Mouse (Mus musculus) hindbrain, embryonic 10.5 days (tissue): ENCODE results near the gene Rnf43. TPM values are rescaled to one million over a fixed set of nuclear protein-coding genes. Genes with fewer than 3 reads are reported as not detected.

Experiments
- DNase-seq: peaks from one replicate; pipeline ENCODE4 v3.0.0-alpha.2; 2017; ENCODE audit warnings: low spot score
- H3K27ac ChIP-seq: fragments of 300-500 bp; sonication (generic); 2 replicates; pipeline ENCODE4 v1.5.1; 2016; ENCODE audit warnings: mild to moderate bottlenecking, moderate library complexity
- H3K27me3 ChIP-seq: fragments of 300-500 bp; sonication (generic); 2 replicates; pipeline ENCODE4 v1.6.1; 2016; ENCODE audit warnings: mild to moderate bottlenecking; ENCODE audit not compliant: poor library complexity, insufficient read depth, severe bottlenecking
- H3K36me3 ChIP-seq: fragments of 300-500 bp; sonication (generic); 2 replicates; pipeline ENCODE4 v1.6.1; 2016; ENCODE audit warnings: mild to moderate bottlenecking, moderate library complexity
- H3K4me1 ChIP-seq: fragments of 300-500 bp; sonication (generic); replicated peaks from 2 replicates; pipeline ENCODE4 v1.6.1; 2016; ENCODE audit warnings: mild to moderate bottlenecking
- H3K4me3 ChIP-seq: fragments of 300-500 bp; sonication (generic); 2 replicates; pipeline ENCODE4 v1.5.1; 2016; ENCODE audit warnings: mild to moderate bottlenecking, moderate library complexity
- H3K9me3 ChIP-seq: fragments of 300-500 bp; sonication (generic); 2 replicates; pipeline ENCODE4 v1.6.1; 2016; ENCODE audit warnings: mild to moderate bottlenecking, moderate library complexity
- WGBS: fragments of 180-500 bp; shearing (Covaris S2); methylation state at CpG from one replicate; pipeline ENCODE4 v1.1.7; 2016; 5-methylcytosine and 5-hydroxymethylcytosine counted together
- polyA plus RNA-seq: library from polyadenylated mRNA; unstranded; fragments of >200 nt; fragmentation: Nextera tagmentation; extraction: Ambion mirVana; gene quantifications from 2 replicates; pipeline ENCODE4 v1.2.1, GENCODE M21; 2016

Rnf43 gene
- polyA plus RNA-seq, 1 experiment from 2014 or later = 0.90 TPM

GRCm38 (mm10) chr11:87680786-87681185 lies 18.3 kb downstream of the Rnf43 start:
- WGBS = 91% methylated on average over 9 of the region's 9 CpGs
- no peaks in the 10 kb centered on the region; the same call in 1 of the 2 replicates for H3K4me1 ChIP-seq
- H3K27ac ChIP-seq = no peak overlapping the region
- H3K36me3 ChIP-seq = no peaks in the 10 kb centered on the region
- DNase-seq = no peak
- no peak overlapping the region for H3K4me3 ChIP-seq
- H3K9me3 ChIP-seq = no peaks in the 10 kb centered on the region
- H3K27me3 ChIP-seq = no peaks in the 10 kb centered on the region

GRCm38 (mm10) chr11:87682096-87682495 lies 19.6 kb downstream of the Rnf43 start:
- no peak overlapping the region for H3K27ac ChIP-seq
- WGBS = 86% methylated on average over 12 of the region's 12 CpGs
- no peak for DNase-seq
- no peak overlapping the region for H3K4me3 ChIP-seq
- H3K36me3 ChIP-seq = no peaks in the 10 kb centered on the region
- H3K4me1 ChIP-seq = no peaks in the 10 kb centered on the region; the same call in 1 of the 2 replicates
- no peaks in the 10 kb centered on the region for H3K9me3 ChIP-seq
- no peaks in the 10 kb centered on the region for H3K27me3 ChIP-seq

- no peak overlapping the region for H3K27ac ChIP-seq
- WGBS = 62% methylated on average over 13 of the region's 13 CpGs
- no peak overlapping the region for H3K4me3 ChIP-seq
- H3K27me3 ChIP-seq = no peaks in the 10 kb centered on the region
- no peaks in the 10 kb centered on the region for H3K4me1 ChIP-seq
- H3K36me3 ChIP-seq = no peaks in the 10 kb centered on the region
- H3K9me3 ChIP-seq = no peaks in the 10 kb centered on the region
- no peak for DNase-seq
Measured at GRCm38 (mm10) chr11:87682838-87683571, 20.5 kb downstream of the Rnf43 start.

GRCm38 (mm10) chr11:87686407-87686806 lies 23.9 kb downstream of the Rnf43 start:
- H3K4me1 ChIP-seq = peaks cover 10% of the 10 kb centered on the region
- H3K36me3 ChIP-seq = no peaks in the 10 kb centered on the region
- whole genome bisulfite sequencing = 74% methylated on average over 7 of the region's 7 CpGs
- DNase-seq = no peak
- H3K9me3 ChIP-seq = no peaks in the 10 kb centered on the region
- H3K4me3 ChIP-seq = no peak overlapping the region
- H3K27ac ChIP-seq = no peak overlapping the region
- H3K27me3 ChIP-seq = no peaks in the 10 kb centered on the region

GRCm38 (mm10) chr11:87687246-87688225 lies 25.0 kb downstream of the Rnf43 start:
- Histone ChIP-seq H3K27ac (no peak overlapping the region), H3K9me3 (no peaks in the 10 kb centered on the region), H3K36me3 (no peaks in the 10 kb centered on the region), H3K4me3 (no peak overlapping the region), H3K27me3 (no peaks in the 10 kb centered on the region), H3K4me1 (peaks cover 10% of the 10 kb centered on the region)
- no peak for DNase-seq
- 76% methylated on average over 15 of the region's 15 CpGs for WGBS

- Histone ChIP-seq H3K4me1 (peaks cover 10% of the 10 kb centered on the region), H3K4me3 (no peak overlapping the region), H3K27me3 (no peaks in the 10 kb centered on the region), H3K36me3 (no peaks in the 10 kb centered on the region), H3K9me3 (no peaks in the 10 kb centered on the region), H3K27ac (no peak overlapping the region)
- 89% methylated on average over 11 of the region's 11 CpGs for whole genome bisulfite sequencing
- DNase-seq = no peak
Measured at GRCm38 (mm10) chr11:87688478-87689203, 26.1 kb downstream of the Rnf43 start.

GRCm38 (mm10) chr11:87689402-87689808 lies 26.9 kb downstream of the Rnf43 start:
- 59% methylated on average over 7 of the region's 7 CpGs for WGBS
- no peak for DNase-seq

GRCm38 (mm10) chr11:87690054-87690740 lies 27.7 kb downstream of the Rnf43 start:
- no peak for DNase-seq
- H3K27ac ChIP-seq = no peak overlapping the region
- H3K4me1 ChIP-seq = peaks cover 10% of the 10 kb centered on the region
- WGBS = 74% methylated on average over 16 of the region's 16 CpGs
- no peak overlapping the region for H3K4me3 ChIP-seq
- H3K27me3 ChIP-seq = no peaks in the 10 kb centered on the region
- H3K36me3 ChIP-seq = no peaks in the 10 kb centered on the region
- no peaks in the 10 kb centered on the region for H3K9me3 ChIP-seq

More at GRCm38 (mm10) chr11:87689402-87689808, 26.9 kb downstream of the Rnf43 start:
- H3K4me3 ChIP-seq = no peak overlapping the region
- peaks cover 10% of the 10 kb centered on the region for H3K4me1 ChIP-seq
- no peaks in the 10 kb centered on the region for H3K36me3 ChIP-seq
- no peak overlapping the region for H3K27ac ChIP-seq
- no peaks in the 10 kb centered on the region for H3K27me3 ChIP-seq
- no peaks in the 10 kb centered on the region for H3K9me3 ChIP-seq

GRCm38 (mm10) chr11:87697131-87697682 lies 34.7 kb downstream of the Rnf43 start:
- no peaks in the 10 kb centered on the region for H3K36me3 ChIP-seq
- no peak overlapping the region for H3K4me3 ChIP-seq
- no peak for DNase-seq
- 83% methylated on average over 14 of the region's 14 CpGs for WGBS
- no peak overlapping the region for H3K27ac ChIP-seq
- no peaks in the 10 kb centered on the region for H3K9me3 ChIP-seq
- no peaks in the 10 kb centered on the region for H3K4me1 ChIP-seq
- no peaks in the 10 kb centered on the region for H3K27me3 ChIP-seq

GRCm38 (mm10) chr11:87698126-87698525 lies 35.6 kb downstream of the Rnf43 start:
- Histone ChIP-seq H3K4me3 (no peak overlapping the region), H3K27me3 (no peaks in the 10 kb centered on the region), H3K4me1 (no peaks in the 10 kb centered on the region), H3K27ac (no peak overlapping the region), H3K36me3 (no peaks in the 10 kb centered on the region), H3K9me3 (no peaks in the 10 kb centered on the region)
- WGBS = 93% methylated on average over 4 of the region's 4 CpGs
- DNase-seq = no peak

- H3K36me3 ChIP-seq = no peaks in the 10 kb centered on the region
- DNase-seq = no peak
- H3K4me1 ChIP-seq = peaks cover 9% of the 10 kb centered on the region; the same call in 1 of the 2 replicates
- no peak overlapping the region for H3K4me3 ChIP-seq
- 87% methylated on average over 6 of the region's 6 CpGs for WGBS
- H3K27ac ChIP-seq = no peak overlapping the region
- H3K9me3 ChIP-seq = no peaks in the 10 kb centered on the region
- no peaks in the 10 kb centered on the region for H3K27me3 ChIP-seq
Measured at GRCm38 (mm10) chr11:87701108-87701507, 38.6 kb downstream of the Rnf43 start.
